Mouse (Mus musculus): ENCODE results near the gene Prdx5.

- TF ChIP-seq ZC3H11A (IDR thresholded peaks at IDR 0.05; ENCODE audit: low read depth, low read length) (no peak), NELFE (IDR thresholded peaks at IDR 0.05; ENCODE audit: low read depth, low read length) (no peak), CTCF (conservative IDR thresholded peaks at IDR 0.05 in 1 of 2, IDR thresholded peaks at IDR 0.05 in 1 of 2; ENCODE audit: low read depth in 2 of 2, low read length in 2 of 2) (no peak), CHD2 (IDR thresholded peaks at IDR 0.05; ENCODE audit: low read length) (no peak), CHD1 (IDR thresholded peaks at IDR 0.05; ENCODE audit: low read depth, low read length) (no peak)
Measured at GRCm38 (mm10) chr19:6928080-6928479, 18.2 kb upstream of the Prdx5 start.
